Mouse (Mus musculus): ENCODE measurements around the gene Sh2b2. TPM values are rescaled to one million over a fixed set of nuclear protein-coding genes. Genes with fewer than 3 reads are reported as not detected.
"Not testable (repeated sequence)": the region's sequence is repeated elsewhere in the genome, so short reads cannot be mapped to it uniquely, and the experiment has no call there.

The Sh2b2 gene
- polyA plus RNA-seq, 1 experiment, result 9.6 TPM

DNA sequence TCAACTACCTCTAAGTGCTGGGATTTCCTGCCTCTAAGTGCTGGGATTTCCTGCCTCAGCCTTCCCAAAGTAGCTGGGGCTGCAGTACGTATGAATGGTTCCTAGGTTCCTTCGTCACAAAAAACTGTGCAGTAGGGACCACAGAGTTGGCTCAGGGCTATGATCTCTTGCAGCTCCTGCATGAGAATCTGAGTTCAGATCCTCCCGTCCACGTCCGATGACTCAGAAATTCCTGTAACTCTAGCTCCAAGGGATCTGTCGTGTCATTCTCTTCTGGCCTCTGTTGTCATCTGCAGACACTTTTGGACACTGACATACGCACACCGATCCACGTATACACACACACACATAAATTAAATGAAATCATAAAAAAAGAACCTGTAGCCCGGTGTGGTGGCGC, 33.6 kb downstream of the Sh2b2 start:
- H3ac ChIP-seq (ENCODE audit: control insufficient read depth, insufficient read length, low read depth), result no peak overlapping the region
- H3K4me3 ChIP-seq (ENCODE audit: insufficient read depth, poor library complexity, severe bottlenecking), result no peak overlapping the region
- TF ChIP-seq FOSL1 (IDR thresholded peaks at IDR 0.05; ENCODE audit: insufficient read depth, low read length, poor library complexity, severe bottlenecking) (no peak), USF1 (IDR thresholded peaks at IDR 0.05; ENCODE audit: low read depth) (no peak), CEBPB (IDR thresholded peaks at IDR 0.05; ENCODE audit: low read depth) (no peak), MYOG (IDR thresholded peaks at IDR 0.05; ENCODE audit: control insufficient read depth, extremely low read depth, insufficient read length) (no peak), MAX (IDR thresholded peaks at IDR 0.05) (no peak), CTCF (IDR thresholded peaks at IDR 0.05; ENCODE audit: control insufficient read depth, insufficient read depth, insufficient read length) (no peak), MYOD1 (IDR thresholded peaks at IDR 0.05; ENCODE audit: control insufficient read depth, insufficient read length, low read depth) (no peak)
- H3K27me3 ChIP-seq (ENCODE audit: control insufficient read depth, insufficient read depth, insufficient read length), result no peaks in the 10 kb centered on the region
- no peaks in the 10 kb centered on the region for H3K79me2 ChIP-seq (ENCODE audit: control insufficient read depth, insufficient read depth)
- no peaks in the 10 kb centered on the region for H3K36me3 ChIP-seq (ENCODE audit: control insufficient read depth, insufficient read depth)
- H3K79me3 ChIP-seq (ENCODE audit: low read depth), result no peaks in the 10 kb centered on the region

DNA sequence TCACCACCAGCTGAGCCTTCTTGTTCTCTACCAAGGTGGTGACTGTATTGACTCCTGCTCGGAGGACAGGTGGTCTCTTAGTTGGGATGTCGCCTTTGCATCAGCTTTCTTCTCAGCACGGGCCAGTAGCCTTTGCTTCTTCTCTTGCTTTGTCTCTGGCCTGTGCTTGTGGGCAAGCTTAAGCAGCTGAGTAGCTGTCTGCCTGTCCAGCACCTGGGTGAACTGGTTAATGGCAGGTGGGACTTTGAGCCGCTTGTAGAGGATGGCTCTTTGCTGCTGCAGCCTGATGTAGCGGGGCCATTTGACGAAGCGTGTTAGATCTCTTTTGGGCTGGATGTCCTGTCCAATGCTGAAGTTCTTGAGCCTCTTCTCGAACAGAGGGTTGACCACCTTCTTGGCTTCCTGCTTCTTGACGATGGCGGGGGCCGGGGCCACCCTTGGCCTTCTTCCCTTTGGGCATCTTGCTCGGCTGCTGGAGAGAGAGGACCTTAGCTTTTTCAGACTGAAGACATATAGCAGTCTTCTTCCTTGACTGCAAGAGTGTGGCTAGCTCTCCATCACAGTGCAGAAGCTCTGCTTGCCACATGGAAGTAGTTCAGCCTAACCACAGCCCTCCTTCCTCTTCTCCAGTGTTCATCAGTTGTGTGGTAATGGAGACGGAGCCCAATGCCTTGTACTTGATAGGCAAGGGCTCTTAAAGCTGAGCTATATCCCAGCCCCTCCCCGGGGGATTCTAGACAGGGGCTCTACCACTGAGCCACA, 34.8 kb downstream of the Sh2b2 start:
- H3K4me3 ChIP-seq (ENCODE audit: insufficient read depth, poor library complexity, severe bottlenecking); H3K36me3 ChIP-seq (ENCODE audit: control insufficient read depth, insufficient read depth); H3K79me2 ChIP-seq (ENCODE audit: control insufficient read depth, insufficient read depth); H3K79me3 ChIP-seq (ENCODE audit: low read depth); H3K27me3 ChIP-seq (ENCODE audit: control insufficient read depth, insufficient read depth, insufficient read length); H3ac ChIP-seq (ENCODE audit: control insufficient read depth, insufficient read length, low read depth): not testable (repeated sequence)

DNA sequence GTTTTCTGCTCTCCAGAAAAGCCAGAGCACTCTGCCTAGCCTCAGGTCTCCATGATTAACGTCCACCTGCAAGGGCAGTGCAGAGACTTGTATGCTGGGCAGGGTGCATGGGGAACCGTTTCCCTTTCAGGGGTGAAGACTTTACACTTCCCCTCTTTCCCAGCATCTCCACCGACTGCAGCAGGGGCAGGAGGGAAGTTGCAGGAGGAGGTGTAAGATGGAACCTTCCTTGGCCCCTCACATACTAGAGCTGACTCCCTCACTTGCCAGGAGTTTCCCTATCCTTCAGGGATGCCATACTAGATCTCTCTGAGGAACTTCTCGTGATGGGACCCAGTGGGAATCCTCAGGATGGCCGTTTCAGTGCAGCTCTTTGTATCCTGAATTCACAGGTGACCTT, 35.8 kb downstream of the Sh2b2 start:
- H3K79me3 ChIP-seq (ENCODE audit: low read depth), result no peaks in the 10 kb centered on the region
- H3ac ChIP-seq (ENCODE audit: control insufficient read depth, insufficient read length, low read depth), result no peak overlapping the region
- H3K4me3 ChIP-seq (ENCODE audit: insufficient read depth, poor library complexity, severe bottlenecking), result no peak overlapping the region
- H3K79me2 ChIP-seq (ENCODE audit: control insufficient read depth, insufficient read depth), result no peaks in the 10 kb centered on the region
- H3K27me3 ChIP-seq (ENCODE audit: control insufficient read depth, insufficient read depth, insufficient read length), result no peaks in the 10 kb centered on the region
- TF ChIP-seq MAX (IDR thresholded peaks at IDR 0.05) (no peak), CTCF (IDR thresholded peaks at IDR 0.05; ENCODE audit: control insufficient read depth, insufficient read depth, insufficient read length) (no peak), CEBPB (IDR thresholded peaks at IDR 0.05; ENCODE audit: low read depth) (no peak), MYOD1 (IDR thresholded peaks at IDR 0.05; ENCODE audit: control insufficient read depth, insufficient read length, low read depth) (no peak), FOSL1 (IDR thresholded peaks at IDR 0.05; ENCODE audit: insufficient read depth, low read length, poor library complexity, severe bottlenecking) (no peak), MYOG (IDR thresholded peaks at IDR 0.05; ENCODE audit: control insufficient read depth, extremely low read depth, insufficient read length) (no peak)
- no peaks in the 10 kb centered on the region for H3K36me3 ChIP-seq (ENCODE audit: control insufficient read depth, insufficient read depth)

DNA sequence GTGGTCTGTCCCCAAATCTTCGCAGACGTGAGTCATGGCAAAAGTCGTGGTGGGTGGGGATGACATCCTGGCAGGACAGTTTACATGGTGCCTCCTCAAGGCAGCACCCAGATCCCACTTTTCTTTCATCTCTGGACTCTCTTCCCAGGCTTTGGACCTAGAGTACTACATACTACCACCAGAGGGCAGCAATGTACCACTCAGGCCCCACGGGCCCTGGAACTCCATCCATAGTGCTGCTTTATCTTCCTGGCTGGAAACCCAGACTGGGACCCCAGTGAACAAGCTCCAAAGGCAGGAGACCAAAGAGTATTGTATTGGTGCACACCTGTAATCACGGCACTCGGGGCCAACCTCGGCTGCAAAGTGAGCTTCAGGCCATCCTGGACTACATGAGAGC, 44.5 kb downstream of the Sh2b2 start:
- H3K79me3 ChIP-seq (ENCODE audit: low read depth), result peaks cover 18% of the 10 kb centered on the region
- no peak overlapping the region for H3ac ChIP-seq (ENCODE audit: control insufficient read depth, insufficient read length, low read depth)
- peak; percentile 48 for TF ChIP-seq CTCF (IDR thresholded peaks at IDR 0.05; ENCODE audit: control insufficient read depth, insufficient read depth, insufficient read length)
- TF ChIP-seq USF1 (IDR thresholded peaks at IDR 0.05; ENCODE audit: low read depth), result no peak
- no peaks in the 10 kb centered on the region for H3K27me3 ChIP-seq (ENCODE audit: control insufficient read depth, insufficient read depth, insufficient read length)
- H3K4me3 ChIP-seq (ENCODE audit: insufficient read depth, poor library complexity, severe bottlenecking), result no peak overlapping the region
- H3K79me2 ChIP-seq (ENCODE audit: control insufficient read depth, insufficient read depth), result peaks cover 20% of the 10 kb centered on the region
- peaks cover 5% of the 10 kb centered on the region for H3K36me3 ChIP-seq (ENCODE audit: control insufficient read depth, insufficient read depth)

DNA sequence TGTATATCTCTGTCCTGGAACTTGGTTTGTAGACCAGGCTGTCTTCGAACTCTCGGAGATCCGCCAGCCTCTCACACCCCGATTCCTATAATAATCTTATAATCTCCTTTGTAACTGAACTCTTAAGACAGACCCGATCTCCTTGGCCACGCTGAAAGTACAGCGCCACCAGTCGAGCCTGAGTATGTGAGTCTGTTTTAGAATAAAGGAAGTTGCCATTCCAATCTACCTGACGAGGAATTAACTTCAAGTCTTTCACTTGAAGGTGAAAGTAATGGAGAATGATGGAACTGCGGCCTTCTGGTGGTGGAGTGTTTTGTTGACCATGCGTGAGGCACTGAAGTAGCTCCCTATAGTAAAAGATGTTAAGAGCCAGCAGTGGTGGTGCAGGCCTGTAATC, 46.8 kb downstream of the Sh2b2 start:
- H3K79me3 ChIP-seq (ENCODE audit: low read depth), result peaks cover 23% of the 10 kb centered on the region
- TF ChIP-seq MAX (IDR thresholded peaks at IDR 0.05) (no peak), USF1 (IDR thresholded peaks at IDR 0.05; ENCODE audit: low read depth) (no peak), CEBPB (IDR thresholded peaks at IDR 0.05; ENCODE audit: low read depth) (no peak), CTCF (IDR thresholded peaks at IDR 0.05; ENCODE audit: control insufficient read depth, insufficient read depth, insufficient read length) (no peak), FOSL1 (IDR thresholded peaks at IDR 0.05; ENCODE audit: insufficient read depth, low read length, poor library complexity, severe bottlenecking) (no peak)
- H3K4me3 ChIP-seq (ENCODE audit: insufficient read depth, poor library complexity, severe bottlenecking), result peak overlapping the region; percentile 93
- no peaks in the 10 kb centered on the region for H3K27me3 ChIP-seq (ENCODE audit: control insufficient read depth, insufficient read depth, insufficient read length)
- peaks cover 25% of the 10 kb centered on the region for H3K36me3 ChIP-seq (ENCODE audit: control insufficient read depth, insufficient read depth)
- peak overlapping the region; percentile 42 for H3ac ChIP-seq (ENCODE audit: control insufficient read depth, insufficient read length, low read depth)
- H3K79me2 ChIP-seq (ENCODE audit: control insufficient read depth, insufficient read depth), result peaks cover 28% of the 10 kb centered on the region

DNA sequence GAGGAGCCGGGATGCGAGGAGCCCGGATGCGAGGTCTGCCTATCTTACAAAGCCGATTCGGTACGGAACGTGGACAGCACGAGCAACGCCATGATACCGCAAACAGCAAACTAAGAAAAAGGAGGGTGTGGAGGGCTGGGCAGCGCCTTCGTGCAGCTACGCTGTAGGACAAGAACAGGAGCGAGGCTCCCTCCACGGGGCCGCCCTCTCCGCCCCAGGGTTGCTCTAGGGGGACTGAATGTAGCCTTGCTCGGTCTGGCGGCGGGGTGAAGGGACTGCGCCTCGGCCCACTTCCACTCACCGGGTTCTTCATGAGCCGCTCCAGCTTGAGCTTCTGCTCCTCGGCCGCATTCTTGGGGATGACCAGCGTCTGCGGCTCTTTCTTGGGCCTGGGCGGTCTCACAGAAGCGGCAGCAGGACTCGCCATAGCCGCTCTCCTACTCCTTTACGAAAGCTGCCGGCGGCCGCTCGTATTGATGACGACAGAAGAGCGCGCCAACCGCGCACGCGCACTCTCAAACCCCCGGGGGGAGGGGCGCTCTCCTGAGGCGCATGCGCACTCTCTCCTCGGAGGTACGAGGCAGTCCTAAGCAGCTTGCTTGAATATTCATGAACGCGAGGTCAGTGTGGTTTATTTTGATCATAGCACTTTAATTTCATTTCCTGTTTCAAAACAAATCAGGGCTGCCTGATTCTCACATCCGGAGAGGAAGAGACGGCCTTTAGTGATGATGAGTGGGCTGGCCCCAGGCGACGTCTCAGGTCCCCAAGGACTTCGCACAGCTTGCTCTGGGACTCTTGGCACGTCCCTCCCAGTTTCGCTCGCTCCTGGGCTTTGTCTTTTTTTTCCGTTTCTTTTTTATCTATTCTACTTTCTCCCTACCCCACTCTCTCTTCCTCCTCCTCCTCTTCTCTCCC, 47.6 kb downstream of the Sh2b2 start, which contains the start of gene Prkrip1:
TSS of gene Prkrip1 (minus strand) at position 490 of the 918 bp plus-strand sequence.
- no peak for TF ChIP-seq MAX (IDR thresholded peaks at IDR 0.05)
- no peak for TF ChIP-seq MYOD1 (IDR thresholded peaks at IDR 0.05; ENCODE audit: control insufficient read depth, insufficient read length, low read depth)
- TF ChIP-seq CEBPB (IDR thresholded peaks at IDR 0.05; ENCODE audit: low read depth), result no peak
- TF ChIP-seq FOSL1 (IDR thresholded peaks at IDR 0.05; ENCODE audit: insufficient read depth, low read length, poor library complexity, severe bottlenecking), result no peak
- no peak for TF ChIP-seq CTCF (IDR thresholded peaks at IDR 0.05; ENCODE audit: control insufficient read depth, insufficient read depth, insufficient read length)
- TF ChIP-seq MYOG (IDR thresholded peaks at IDR 0.05; ENCODE audit: control insufficient read depth, extremely low read depth, insufficient read length), result no peak
- TF ChIP-seq USF1 (IDR thresholded peaks at IDR 0.05; ENCODE audit: low read depth), result no peak
- Histone ChIP-seq H3ac (ENCODE audit: control insufficient read depth, insufficient read length, low read depth) (peak within 1 kb of the TSS; percentile 88), H3K27me3 (ENCODE audit: control insufficient read depth, insufficient read depth, insufficient read length) (no peaks in the 10 kb centered on the region), H3K4me3 (ENCODE audit: insufficient read depth, poor library complexity, severe bottlenecking) (peak within 1 kb of the TSS; percentile 93), H3K79me3 (ENCODE audit: low read depth) (peaks cover 23% of the 10 kb centered on the region), H3K79me2 (ENCODE audit: control insufficient read depth, insufficient read depth) (peaks cover 28% of the 10 kb centered on the region), H3K36me3 (ENCODE audit: control insufficient read depth, insufficient read depth) (peaks cover 30% of the 10 kb centered on the region)

Measured in C2C12 (cell line).